Mouse (Mus musculus) hindbrain, embryonic 16.5 days (tissue): ENCODE data around the gene Tfcp2l1. TPM values are rescaled to one million over a fixed set of nuclear protein-coding genes. Genes with fewer than 3 reads are reported as not detected.

ENCODE experiments used
- ATAC-seq: fragments of 200-750 bp; cut with Nextera tagmentation; 2 replicates; pipeline ENCODE4 v1.8.0; 2017; ENCODE audit warnings: moderate TSS enrichment, moderate library complexity
- H3K27ac ChIP-seq: fragments of 300-500 bp; sonication (generic); 2 replicates; pipeline ENCODE4 v1.5.1; 2014; ENCODE audit warnings: low read depth, mild to moderate bottlenecking, control low read depth, low read length, moderate library complexity
- H3K27me3 ChIP-seq: fragments of 300-500 bp; sonication (generic); replicated peaks from 2 replicates; pipeline ENCODE4 v1.6.1; 2014; ENCODE audit warnings: low read length; ENCODE audit not compliant: control insufficient read depth, insufficient read depth
- H3K36me3 ChIP-seq: fragments of 300-500 bp; sonication (generic); 2 replicates; pipeline ENCODE4 v1.6.1; 2014; ENCODE audit warnings: mild to moderate bottlenecking, low read length, moderate library complexity, mixed read lengths; ENCODE audit not compliant: control insufficient read depth, insufficient read depth
- H3K4me1 ChIP-seq: fragments of 300-500 bp; sonication (generic); 2 replicates; pipeline ENCODE4 v1.6.1; 2014; ENCODE audit warnings: low read depth, low read length; ENCODE audit not compliant: control insufficient read depth, insufficient read depth
- H3K4me2 ChIP-seq: fragments of 300-500 bp; sonication (generic); 2 replicates; pipeline ENCODE4 v1.6.1; 2014; ENCODE audit warnings: mild to moderate bottlenecking, low read length, control low read depth, moderate library complexity
- H3K4me3 ChIP-seq: fragments of 300-500 bp; sonication (generic); 2 replicates; pipeline ENCODE4 v1.5.1; 2014; ENCODE audit warnings: mild to moderate bottlenecking, low read length, control low read depth, moderate library complexity
- H3K9ac ChIP-seq: fragments of 300-500 bp; sonication (generic); 2 replicates; pipeline ENCODE4 v1.6.1; 2014; ENCODE audit warnings: low read depth, mild to moderate bottlenecking, control low read depth, low read length, moderate library complexity
- H3K9me3 ChIP-seq: fragments of 300-500 bp; sonication (generic); 2 replicates; pipeline ENCODE4 v1.6.1; 2014; ENCODE audit warnings: mild to moderate bottlenecking, low read length, moderate library complexity; ENCODE audit not compliant: control insufficient read depth
- WGBS: fragments of 180-500 bp; shearing (Covaris S2); extraction: QIAGEN DNeasy Blood & Tissue Kit; methylation state at CpG from one replicate; pipeline ENCODE4 v1.1.7; 2014; 5-methylcytosine and 5-hydroxymethylcytosine counted together
- polyA plus RNA-seq: library from polyadenylated mRNA; unstranded; fragments of >200 nt; fragmentation: Nextera tagmentation; extraction: Ambion mirVana; gene quantifications from 2 replicates; pipeline ENCODE4 v1.2.1, GENCODE M21; 2015

Tfcp2l1 gene
- polyA plus RNA-seq, 1 experiment from 2014 or later, result 0.59 TPM

GRCm38 (mm10) chr1:118648015-118648414, 20.3 kb downstream of the Tfcp2l1 start:
- H3K27ac ChIP-seq, result no peak overlapping the region
- H3K9me3 ChIP-seq, result no peaks in the 10 kb centered on the region
- no peaks in the 10 kb centered on the region for H3K36me3 ChIP-seq
- no peaks in the 10 kb centered on the region for H3K27me3 ChIP-seq
- no peak overlapping the region for H3K9ac ChIP-seq
- no peaks in the 10 kb centered on the region for H3K4me1 ChIP-seq
- WGBS, result 32% methylated on average over 3 of the region's 3 CpGs
- no peak overlapping the region for H3K4me3 ChIP-seq
- no peak overlapping the region for H3K4me2 ChIP-seq
- no peak for ATAC-seq

DNA sequence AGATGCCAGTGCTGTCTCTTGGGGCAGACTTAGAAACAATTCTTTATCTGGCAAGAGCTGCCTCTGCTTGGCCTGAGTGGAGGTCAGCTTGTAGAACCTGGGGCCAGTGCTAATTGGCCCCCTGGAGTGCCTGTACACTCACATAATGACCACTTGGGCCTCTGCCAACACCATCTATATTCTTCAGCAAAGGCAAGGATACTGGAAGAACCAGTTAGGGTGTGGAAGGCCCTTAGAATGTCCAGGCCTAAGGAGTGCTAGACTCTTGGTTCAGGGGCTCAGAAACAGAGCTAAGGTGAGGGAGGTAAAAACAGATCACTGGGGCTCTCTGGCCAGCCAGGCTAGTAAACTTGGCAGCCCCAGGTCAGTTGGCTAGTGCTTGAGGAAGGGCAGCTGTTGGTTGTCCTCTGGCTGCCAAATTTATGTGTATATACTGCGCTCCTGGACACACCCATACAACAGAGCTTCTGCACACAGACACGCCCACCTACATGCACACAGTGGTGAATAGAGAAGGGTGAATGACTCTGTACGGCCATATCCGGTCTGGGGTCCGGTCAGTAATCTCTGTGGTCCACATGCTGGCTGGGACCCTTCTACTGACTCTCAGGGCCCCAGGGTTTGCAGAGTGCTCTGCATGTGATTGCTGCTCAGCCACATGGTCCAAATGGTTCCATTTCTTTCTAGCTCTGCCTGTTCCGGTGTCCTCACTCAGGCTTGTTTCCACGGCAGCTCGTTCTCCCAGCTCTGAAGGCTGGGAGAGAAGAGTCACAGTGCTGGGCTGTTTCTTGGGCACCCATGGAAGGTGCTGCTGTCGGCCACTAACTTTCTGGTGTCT, 22.4 kb downstream of the Tfcp2l1 start:
- WGBS, result 68% methylated on average over 9 of the region's 9 CpGs
- no peak overlapping the region for H3K9ac ChIP-seq
- H3K9me3 ChIP-seq, result no peaks in the 10 kb centered on the region
- H3K4me2 ChIP-seq, result no peak overlapping the region
- no peaks in the 10 kb centered on the region for H3K27me3 ChIP-seq
- no peak overlapping the region for H3K27ac ChIP-seq
- H3K4me1 ChIP-seq, result no peaks in the 10 kb centered on the region
- no peaks in the 10 kb centered on the region for H3K36me3 ChIP-seq
- H3K4me3 ChIP-seq, result no peak overlapping the region
- no peak; the same call in 1 of the 2 replicates for ATAC-seq

DNA sequence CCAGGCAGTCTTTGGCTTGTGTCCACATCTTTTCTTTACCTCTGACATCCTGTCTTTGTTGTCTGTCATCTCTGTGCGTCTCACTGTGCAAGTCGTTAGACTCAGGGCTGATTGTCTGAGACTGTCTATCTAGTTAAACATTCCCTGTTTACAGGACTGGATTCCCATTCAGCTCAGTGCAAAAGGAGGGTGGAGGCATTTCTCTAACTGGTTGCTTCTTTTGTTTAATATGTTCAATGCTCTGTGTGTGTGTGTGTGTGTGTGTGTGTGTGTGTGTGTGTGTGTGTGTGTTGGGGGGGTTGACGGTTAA, 23.0 kb downstream of the Tfcp2l1 start:
- WGBS, result 26% methylated on average over 3 of the region's 3 CpGs
- H3K4me1 ChIP-seq, result no peaks in the 10 kb centered on the region
- no peak; the same call in 1 of the 2 replicates for ATAC-seq
- no peaks in the 10 kb centered on the region for H3K27me3 ChIP-seq
- no peak overlapping the region for H3K9ac ChIP-seq
- H3K27ac ChIP-seq, result no peak overlapping the region
- no peak overlapping the region for H3K4me2 ChIP-seq
- H3K36me3 ChIP-seq, result no peaks in the 10 kb centered on the region
- no peak overlapping the region for H3K4me3 ChIP-seq
- no peaks in the 10 kb centered on the region for H3K9me3 ChIP-seq

GRCm38 (mm10) chr1:118658716-118659115, 31.0 kb downstream of the Tfcp2l1 start:
- Histone ChIP-seq H3K27me3 (no peaks in the 10 kb centered on the region), H3K9ac (no peak overlapping the region), H3K4me3 (no peak overlapping the region), H3K4me1 (no peaks in the 10 kb centered on the region), H3K4me2 (no peak overlapping the region), H3K9me3 (no peaks in the 10 kb centered on the region), H3K27ac (no peak overlapping the region), H3K36me3 (no peaks in the 10 kb centered on the region)
- ATAC-seq, result no peak
- 83% methylated on average over 6 of the region's 6 CpGs for WGBS

DNA sequence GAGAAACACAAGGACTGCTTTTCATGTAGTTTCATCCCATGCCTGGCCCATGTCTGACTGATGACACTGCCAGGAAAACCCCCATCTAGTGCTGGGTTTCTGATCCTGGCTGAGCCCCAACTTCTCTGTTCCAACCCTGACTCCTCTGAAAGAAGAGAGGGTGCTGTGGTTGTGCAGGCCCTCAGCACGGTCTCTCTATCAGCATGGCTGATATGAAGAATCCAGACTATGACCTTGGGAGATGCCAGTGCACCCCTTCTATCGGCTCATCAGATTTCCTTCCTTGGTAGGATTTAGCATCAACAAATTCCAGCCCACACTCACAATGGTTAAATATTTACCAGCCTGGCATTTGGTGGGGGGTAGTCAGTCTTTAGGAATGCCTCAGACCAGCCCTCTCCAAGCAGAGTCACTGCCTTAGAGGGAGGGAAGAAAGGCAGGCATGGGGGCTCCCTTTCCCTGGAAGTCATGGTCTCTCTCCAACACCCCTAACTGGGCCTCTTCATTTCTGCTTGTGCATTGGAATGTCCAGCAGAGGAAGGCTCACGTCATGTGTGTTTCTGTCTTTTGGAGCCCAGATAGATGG, 33.2 kb downstream of the Tfcp2l1 start:
- Histone ChIP-seq H3K4me3 (no peak overlapping the region), H3K9ac (no peak overlapping the region), H3K36me3 (no peaks in the 10 kb centered on the region), H3K27me3 (no peaks in the 10 kb centered on the region), H3K27ac (no peak overlapping the region), H3K9me3 (no peaks in the 10 kb centered on the region), H3K4me1 (no peaks in the 10 kb centered on the region), H3K4me2 (no peak overlapping the region)
- no peak for ATAC-seq
- 75% methylated on average over 3 of the region's 3 CpGs for WGBS

DNA sequence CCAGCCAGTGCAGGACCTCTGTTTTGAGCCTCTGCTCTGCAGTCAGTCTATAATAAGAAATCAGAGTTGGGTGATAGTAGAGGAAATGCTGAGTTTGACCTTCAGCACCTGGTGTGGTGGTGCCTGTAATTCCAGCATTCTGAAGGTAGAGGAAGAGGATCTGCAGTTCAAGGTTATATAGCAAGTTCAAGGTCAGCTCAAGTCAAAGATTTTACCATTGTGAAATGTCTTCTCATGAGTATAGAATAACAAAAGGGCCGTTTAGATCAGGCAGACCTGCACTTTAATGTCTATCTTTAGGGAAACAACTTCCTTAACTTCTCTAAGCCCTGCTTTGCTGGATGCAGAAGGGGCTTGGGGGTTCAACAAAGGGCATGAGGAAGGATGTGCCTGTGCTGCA, 35.3 kb downstream of the Tfcp2l1 start:
- ATAC-seq, result no peak

DNA sequence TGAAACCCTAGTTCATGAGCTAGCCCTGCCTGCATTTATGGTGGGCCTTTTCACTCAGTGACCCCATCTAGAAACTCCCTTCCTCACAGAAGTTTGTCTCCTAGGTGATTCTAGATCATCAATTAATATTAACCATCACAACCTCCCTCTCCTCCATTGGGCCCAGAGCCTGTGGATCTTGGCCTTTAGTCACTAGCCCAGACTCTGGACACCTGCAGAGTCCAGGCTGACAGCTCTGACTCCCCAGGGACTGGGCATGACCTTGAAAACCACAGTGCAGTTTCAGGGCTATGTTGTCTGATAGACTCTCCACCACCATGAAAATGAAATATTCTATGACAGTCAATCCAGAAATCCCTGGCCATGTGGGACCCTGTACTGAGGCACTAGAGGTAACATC, 39.8 kb downstream of the Tfcp2l1 start:
- Histone ChIP-seq H3K4me3 (no peak overlapping the region), H3K27me3 (no peaks in the 10 kb centered on the region), H3K9me3 (no peaks in the 10 kb centered on the region), H3K9ac (no peak overlapping the region), H3K4me1 (no peaks in the 10 kb centered on the region), H3K27ac (no peak overlapping the region), H3K4me2 (no peak overlapping the region), H3K36me3 (no peaks in the 10 kb centered on the region)
- no peak for ATAC-seq

More for the DNA sequence above, 35.3 kb downstream of the Tfcp2l1 start:
- H3K9me3 ChIP-seq, result no peaks in the 10 kb centered on the region
- no peak overlapping the region for H3K4me2 ChIP-seq
- H3K9ac ChIP-seq, result no peak overlapping the region
- H3K4me1 ChIP-seq, result no peaks in the 10 kb centered on the region
- no peak overlapping the region for H3K27ac ChIP-seq
- no peak overlapping the region for H3K4me3 ChIP-seq
- H3K36me3 ChIP-seq, result no peaks in the 10 kb centered on the region
- H3K27me3 ChIP-seq, result no peaks in the 10 kb centered on the region
- WGBS, result 61% methylated on average over 1 of the region's 1 CpGs

DNA sequence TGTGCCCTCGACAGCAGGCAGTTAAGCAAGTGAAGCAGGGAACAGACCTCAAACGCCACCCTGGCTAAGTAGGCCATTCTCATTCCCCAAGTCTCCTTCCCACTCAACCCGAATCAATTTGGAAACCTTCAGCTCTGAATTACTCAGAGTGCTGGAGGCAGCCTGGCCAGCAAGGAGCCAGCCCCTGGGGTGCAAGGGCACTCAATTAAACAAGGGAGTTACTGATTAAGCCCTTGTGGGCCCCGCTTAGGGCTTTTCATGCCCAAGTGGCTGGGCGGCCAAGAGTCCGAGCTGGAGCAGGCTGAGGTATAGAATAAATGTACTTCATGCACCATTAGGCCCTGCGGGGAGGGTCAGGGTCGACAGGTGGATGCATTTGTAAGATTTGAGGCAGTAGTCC, 44.5 kb downstream of the Tfcp2l1 start:
- Histone ChIP-seq H3K4me3 (no peak overlapping the region), H3K4me2 (no peak overlapping the region), H3K4me1 (no peaks in the 10 kb centered on the region), H3K9me3 (no peaks in the 10 kb centered on the region), H3K9ac (no peak overlapping the region), H3K27ac (no peak overlapping the region), H3K36me3 (no peaks in the 10 kb centered on the region), H3K27me3 (no peaks in the 10 kb centered on the region)
- WGBS, result 30% methylated on average over 8 of the region's 8 CpGs
- ATAC-seq, result 0 out of 2 replicates have a peak, but pooled peaks have one; percentile 30

DNA sequence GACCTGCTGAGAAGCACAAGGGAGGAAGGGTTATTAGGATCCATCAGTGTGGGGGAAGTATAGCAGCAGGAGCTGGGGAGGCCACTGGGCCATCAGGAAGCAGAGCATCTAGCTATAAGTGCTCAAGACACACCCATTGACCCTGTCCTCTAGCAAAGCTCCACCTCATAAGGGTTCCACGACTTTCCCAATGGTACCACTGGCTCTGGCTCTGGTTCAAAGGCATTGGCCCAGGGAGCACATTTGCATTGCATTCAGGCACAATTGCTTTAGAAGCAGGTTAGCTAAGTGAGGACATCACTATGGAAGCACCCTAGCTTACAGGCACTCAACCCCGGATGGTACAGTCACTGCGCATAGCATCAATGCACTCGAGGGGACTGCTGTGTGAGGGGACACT, 46.4 kb downstream of the Tfcp2l1 start:
- H3K4me2 ChIP-seq, result no peak overlapping the region
- H3K4me3 ChIP-seq, result no peak overlapping the region
- no peaks in the 10 kb centered on the region for H3K9me3 ChIP-seq
- H3K36me3 ChIP-seq, result no peaks in the 10 kb centered on the region
- no peak overlapping the region for H3K27ac ChIP-seq
- no peak for ATAC-seq
- H3K9ac ChIP-seq, result no peak overlapping the region
- no peaks in the 10 kb centered on the region for H3K27me3 ChIP-seq
- no peaks in the 10 kb centered on the region for H3K4me1 ChIP-seq
- 82% methylated on average over 4 of the region's 4 CpGs for WGBS
